Mouse (Mus musculus) CD8-positive naive resting alpha-beta T cell, adult 57 days (primary cell): Measurements from ENCODE around the gene Pdcd6. TPM values are rescaled to one million over a fixed set of nuclear protein-coding genes. Genes with fewer than 3 reads are reported as not detected.

ENCODE experiments used
- total RNA-seq: library from RNA; stranded (reverse); gene quantifications from one replicate; pipeline ENCODE4 v1.2.4, GENCODE M21; 2023

The Pdcd6 gene
- 113 TPM for total RNA-seq

GRCm38 (mm10) chr13:74317170-74317849, at the start of gene Pdcd6:
Gene Pdcd6, minus strand, starts transcription at chr13:74317580.

GRCm38 (mm10) chr13:74363859-74364235, 46.5 kb upstream of the Pdcd6 start, which contains the start of gene Lrrc14b:
Gene Lrrc14b, minus strand, starts transcription at chr13:74364005.

GRCm38 (mm10) chr13:74349566-74350434, 32.4 kb upstream of the Pdcd6 start, which contains the start of the genes Sdha and Ccdc127:
Gene Sdha, minus strand, starts transcription at chr13:74350280.
Gene Ccdc127, plus strand, starts transcription at chr13:74350309.

GRCm38 (mm10) chr13:74292167-74292566, 25.2 kb downstream of the Pdcd6 start, which contains the start of gene Ahrr:
Gene Ahrr, minus strand, starts transcription at chr13:74292331.

Other genes starting within 250 kb of the Pdcd6 start
- not detected for gene Slc9a3, start 196.1 kb downstream of the Pdcd6 start, total RNA-seq
- 44.8 TPM for gene Exoc3, start 108.8 kb downstream of the Pdcd6 start, total RNA-seq
- gene Ahrr, start 25.2 kb downstream of the Pdcd6 start, total RNA-seq, result 0.77 TPM
- gene Sdha, start 32.7 kb upstream of the Pdcd6 start, total RNA-seq, result 144 TPM
- 24.3 TPM for gene Ccdc127, start 32.7 kb upstream of the Pdcd6 start, total RNA-seq
- not detected for gene Lrrc14b, start 46.4 kb upstream of the Pdcd6 start, total RNA-seq
- gene Zfp72, start 73.3 kb upstream of the Pdcd6 start, total RNA-seq, result 0.67 TPM
- 339 TPM for gene Ftl1-ps1, start 82.1 kb upstream of the Pdcd6 start, total RNA-seq
- gene Zfp825, start 176.4 kb upstream of the Pdcd6 start, total RNA-seq, result 7.8 TPM